Mouse (Mus musculus): ENCODE measurements at regions not wholly inside any gene's neighbourhood (a gene's known extent, or its start where the extent isn't known, plus 50 kb on each side); places are given as distances from the start of the nearest gene placed in this dataset.

DNA sequence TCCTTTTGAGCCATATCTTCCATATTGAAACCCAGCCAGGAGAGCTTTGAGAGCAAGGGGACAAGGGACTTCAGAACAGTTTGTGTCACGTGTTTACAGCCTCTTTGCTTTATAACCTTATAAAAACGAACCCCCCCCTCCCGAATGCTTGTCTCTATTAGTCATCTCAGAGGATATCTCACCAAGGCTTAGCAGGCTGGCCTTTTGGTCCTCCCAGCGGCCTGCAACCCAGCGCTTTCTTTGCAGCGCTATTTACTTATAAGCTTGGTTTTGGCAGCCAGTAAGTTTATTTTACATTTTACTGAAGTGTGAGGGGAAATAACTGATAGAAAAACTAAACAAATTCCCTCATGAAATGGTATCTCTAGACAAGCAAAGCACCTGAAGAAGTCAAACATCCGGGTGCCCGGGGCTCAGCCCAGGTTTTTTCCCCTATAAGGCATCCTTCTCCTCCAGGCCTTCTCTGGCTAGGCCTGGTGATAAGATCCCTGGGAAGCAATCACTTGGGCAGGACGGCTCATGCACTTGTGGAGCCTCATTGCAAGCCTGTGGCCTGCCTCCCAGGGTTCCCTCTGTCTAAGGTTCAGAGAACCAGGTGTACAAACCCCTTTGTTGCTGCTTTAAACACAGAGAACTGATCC is 442.0 kb upstream of the Id4 start:
- no peaks in the 10 kb centered on the region for H3K27me3 ChIP-seq
- POLR2A ChIA-PET: no interaction called here
- CTCF ChIA-PET: no interaction called here
- in situ Hi-C loops (cut with MboI; ENCODE audit: low pct_unique_long_range_greater_than_20kb): no loop called here
- no peak for TF ChIP-seq CTCF (IDR thresholded peaks at IDR 0.05)
- no peak for ATAC-seq
- DNase-seq (ENCODE audit: low read depth, low spot score): no peak

- DNase-seq (ENCODE audit: low read depth, low spot score): no peak
- in situ Hi-C loops (cut with MboI; ENCODE audit: low pct_unique_long_range_greater_than_20kb): loop anchor here (25.0 kb wide), 1 partner anchor 626 kb away; no protein-coding TSS in a partner anchor
- no peak for ATAC-seq
- H3K27me3 ChIP-seq: peaks cover 4% of the 10 kb centered on the region
- TF ChIP-seq CTCF (IDR thresholded peaks at IDR 0.05): peak; percentile 56
- POLR2A ChIA-PET: no interaction called here
- CTCF ChIA-PET: interaction anchor here (1.1 to 1.4 kb wide), 2 partner anchors 12 to 438 kb away, joined by 3 read pairs; no protein-coding TSS in a partner anchor
Measured at GRCm38 (mm10) chr13:47836491-47836890, 424.5 kb upstream of the Id4 start.

DNA sequence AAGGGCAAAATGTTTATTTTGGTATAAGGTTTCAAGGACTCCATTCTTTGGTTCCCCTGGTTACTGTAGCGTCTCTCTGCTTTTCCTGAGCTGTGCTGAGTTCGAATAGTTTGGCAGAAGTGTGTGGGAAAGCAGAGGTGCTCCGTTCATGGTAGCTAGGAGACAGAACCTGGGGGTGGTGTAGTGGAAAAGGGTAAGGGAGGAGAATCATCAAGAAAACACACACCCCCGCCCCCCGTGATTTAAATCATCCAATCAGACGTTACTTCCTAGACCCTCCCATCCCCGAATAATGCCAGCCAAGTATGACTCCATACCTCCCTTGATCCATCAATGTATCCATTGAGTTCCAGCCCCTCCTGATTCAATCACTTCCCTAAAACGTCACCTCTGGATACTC is 418.6 kb upstream of the Id4 start:
- no peak for DNase-seq (ENCODE audit: low read depth, low spot score)
- in situ Hi-C loops (cut with MboI; ENCODE audit: low pct_unique_long_range_greater_than_20kb): loop anchor here (25.0 kb wide), 1 partner anchor 620 kb away; no protein-coding TSS in a partner anchor
- no peak for TF ChIP-seq CTCF (IDR thresholded peaks at IDR 0.05)
- CTCF ChIA-PET: no interaction called here
- POLR2A ChIA-PET: interaction anchor here (0.7 kb wide), 1 partner anchor 733 kb away, joined by 3 read pairs; no protein-coding TSS in a partner anchor
- H3K27me3 ChIP-seq: no peaks in the 10 kb centered on the region
- ATAC-seq: no peak

- DNase-seq (ENCODE audit: low read depth, low spot score) (no peak), ATAC-seq (no peak)
- ChIA-PET POLR2A (no interaction called here), CTCF (no interaction called here)
- no peaks in the 10 kb centered on the region for H3K27me3 ChIP-seq
- in situ Hi-C loops (cut with MboI; ENCODE audit: low pct_unique_long_range_greater_than_20kb): loop anchor here (25.0 kb wide), 1 partner anchor 619 kb away; no protein-coding TSS in a partner anchor
- no peak for TF ChIP-seq CTCF (IDR thresholded peaks at IDR 0.05)
Measured at GRCm38 (mm10) chr13:47843011-47843410, 418.0 kb upstream of the Id4 start.

DNA sequence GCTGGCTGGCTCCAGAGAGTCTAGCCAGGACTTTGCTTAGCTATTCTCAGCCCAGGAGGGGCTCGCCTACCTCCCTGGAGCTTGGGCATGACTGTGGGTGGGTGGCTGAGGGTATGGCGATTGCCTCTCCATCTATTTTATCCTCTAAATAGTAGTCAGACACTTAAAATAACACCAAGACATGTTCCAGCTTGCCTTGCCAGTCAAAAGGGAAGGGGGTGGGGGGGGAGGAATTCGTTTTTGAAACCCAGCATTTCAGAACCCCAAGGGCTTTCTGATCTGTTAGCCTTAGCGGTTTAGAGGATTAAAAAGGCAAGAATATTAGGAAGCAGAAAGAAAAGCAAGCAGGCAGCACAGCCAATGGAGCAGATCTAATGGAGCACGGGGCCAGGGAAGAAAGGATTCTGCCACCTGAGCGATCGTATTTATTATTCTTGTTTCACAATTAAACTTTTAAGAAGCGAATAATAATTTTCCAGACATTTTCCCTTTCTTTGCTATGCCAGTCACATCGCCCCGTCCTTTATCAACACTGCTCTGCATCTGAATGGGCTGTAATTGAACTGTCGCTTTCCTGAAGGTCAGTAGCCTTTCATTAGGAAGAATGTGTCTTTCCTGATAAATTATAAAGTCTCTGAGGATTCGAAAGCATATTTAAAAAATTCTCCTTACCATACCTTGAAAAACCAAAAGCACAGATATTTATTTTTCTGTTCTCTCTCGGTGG is 417.3 kb upstream of the Id4 start:
- no peak for DNase-seq (ENCODE audit: low read depth, low spot score)
- POLR2A ChIA-PET: no interaction called here
- CTCF ChIA-PET: no interaction called here
- in situ Hi-C loops (cut with MboI; ENCODE audit: low pct_unique_long_range_greater_than_20kb): loop anchor here (25.0 kb wide), 1 partner anchor 619 kb away; no protein-coding TSS in a partner anchor
- ATAC-seq: no peak
- TF ChIP-seq CTCF (IDR thresholded peaks at IDR 0.05): no peak
- H3K27me3 ChIP-seq: no peaks in the 10 kb centered on the region

GRCm38 (mm10) chr13:47846713-47847112 is 414.3 kb upstream of the Id4 start:
- in situ Hi-C loops (cut with MboI; ENCODE audit: low pct_unique_long_range_greater_than_20kb): loop anchor here (25.0 kb wide), 1 partner anchor 616 kb away; no protein-coding TSS in a partner anchor
- ATAC-seq (no peak), DNase-seq (ENCODE audit: low read depth, low spot score) (no peak)
- no peaks in the 10 kb centered on the region for H3K27me3 ChIP-seq
- ChIA-PET POLR2A (no interaction called here), CTCF (no interaction called here)
- no peak for TF ChIP-seq CTCF (IDR thresholded peaks at IDR 0.05)

GRCm38 (mm10) chr13:47848371-47849188 is 412.4 kb upstream of the Id4 start:
- ChIA-PET POLR2A (no interaction called here), CTCF (interaction anchor here (1.3 kb wide), 1 partner anchor 12 kb away, joined by 3 read pairs; no protein-coding TSS in a partner anchor)
- no peak for ATAC-seq
- TF ChIP-seq CTCF (IDR thresholded peaks at IDR 0.05): no peak
- no peak for DNase-seq (ENCODE audit: low read depth, low spot score)
- in situ Hi-C loops (cut with MboI; ENCODE audit: low pct_unique_long_range_greater_than_20kb): loop anchor here (25.0 kb wide), 1 partner anchor 614 kb away; no protein-coding TSS in a partner anchor
- H3K27me3 ChIP-seq: no peaks in the 10 kb centered on the region

GRCm38 (mm10) chr13:47855422-47856108 is 405.5 kb upstream of the Id4 start:
- no peak for TF ChIP-seq CTCF (IDR thresholded peaks at IDR 0.05)
- CTCF ChIA-PET: no interaction called here
- in situ Hi-C loops (cut with MboI; ENCODE audit: low pct_unique_long_range_greater_than_20kb): no loop called here
- DNase-seq (ENCODE audit: low read depth, low spot score) (no peak), ATAC-seq (no peak)
- no peaks in the 10 kb centered on the region for H3K27me3 ChIP-seq
- POLR2A ChIA-PET: interaction anchor here (0.6 kb wide), 1 partner anchor 217 kb away, joined by 4 read pairs; no protein-coding TSS in a partner anchor

- in situ Hi-C loops (cut with MboI; ENCODE audit: low pct_unique_long_range_greater_than_20kb): no loop called here
- H3K27me3 ChIP-seq: no peaks in the 10 kb centered on the region
- TF ChIP-seq CTCF (IDR thresholded peaks at IDR 0.05): no peak
- no peak for DNase-seq (ENCODE audit: low read depth, low spot score)
- ChIA-PET CTCF (no interaction called here), POLR2A (no interaction called here)
- no peak for ATAC-seq
Measured at GRCm38 (mm10) chr13:47858946-47859345, 402.1 kb upstream of the Id4 start.

DNA sequence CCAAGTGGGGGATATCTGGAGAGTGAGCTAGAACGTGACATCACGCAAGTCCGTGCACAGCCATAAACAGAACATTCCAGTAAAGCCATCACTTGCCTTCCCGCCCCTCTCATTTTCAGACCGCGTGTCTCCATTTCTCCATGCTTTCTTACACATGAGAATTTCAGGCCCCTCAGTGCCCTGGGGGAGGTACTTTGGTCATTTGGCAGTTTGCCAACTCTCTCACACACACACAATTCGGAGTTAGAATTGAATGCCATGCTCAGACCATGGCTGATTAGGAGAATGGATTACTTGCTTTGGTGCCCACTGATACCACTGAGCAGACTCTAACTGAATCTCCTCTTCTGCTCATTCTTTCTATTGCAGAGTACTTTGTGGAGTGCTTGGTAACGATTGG is 400.7 kb upstream of the Id4 start:
- in situ Hi-C loops (cut with MboI; ENCODE audit: low pct_unique_long_range_greater_than_20kb): no loop called here
- no peaks in the 10 kb centered on the region for H3K27me3 ChIP-seq
- no peak for TF ChIP-seq CTCF (IDR thresholded peaks at IDR 0.05)
- ATAC-seq (no peak), DNase-seq (ENCODE audit: low read depth, low spot score) (no peak)
- CTCF ChIA-PET: no interaction called here
- POLR2A ChIA-PET: no interaction called here
